Mouse (Mus musculus) brown adipose tissue, adult 24 weeks (tissue): ENCODE results near the gene Calcoco1. TPM values are rescaled to one million over a fixed set of nuclear protein-coding genes. Genes with fewer than 3 reads are reported as not detected.

ENCODE experiments used
- H3K27ac ChIP-seq: fragments of 200-500 bp; replicated peaks from 2 replicates; pipeline ENCODE4 v1.5.1; 2012; ENCODE audit warnings: low read depth, mild to moderate bottlenecking, low read length
- H3K4me1 ChIP-seq: fragments of 200-500 bp; 2 replicates; pipeline ENCODE4 v1.6.1; 2012; ENCODE audit warnings: low read length, mixed read lengths; ENCODE audit not compliant: control insufficient read depth, insufficient read depth, insufficient read length
- H3K4me3 ChIP-seq: fragments of 200-500 bp; 2 replicates; pipeline ENCODE4 v1.5.1; 2012; ENCODE audit warnings: low read depth, mild to moderate bottlenecking, low read length, moderate library complexity; ENCODE audit not compliant: insufficient read depth
- polyA plus RNA-seq: library from polyadenylated mRNA; stranded (reverse); fragments of >200 nt; gene quantifications from 2 replicates; pipeline ENCODE4 v1.2.4, GENCODE M21; 2012; ENCODE audit not compliant: missing spikeins, insufficient read depth, insufficient read length

The Calcoco1 gene
- polyA plus RNA-seq, 1 experiment, result 58.5 TPM

DNA sequence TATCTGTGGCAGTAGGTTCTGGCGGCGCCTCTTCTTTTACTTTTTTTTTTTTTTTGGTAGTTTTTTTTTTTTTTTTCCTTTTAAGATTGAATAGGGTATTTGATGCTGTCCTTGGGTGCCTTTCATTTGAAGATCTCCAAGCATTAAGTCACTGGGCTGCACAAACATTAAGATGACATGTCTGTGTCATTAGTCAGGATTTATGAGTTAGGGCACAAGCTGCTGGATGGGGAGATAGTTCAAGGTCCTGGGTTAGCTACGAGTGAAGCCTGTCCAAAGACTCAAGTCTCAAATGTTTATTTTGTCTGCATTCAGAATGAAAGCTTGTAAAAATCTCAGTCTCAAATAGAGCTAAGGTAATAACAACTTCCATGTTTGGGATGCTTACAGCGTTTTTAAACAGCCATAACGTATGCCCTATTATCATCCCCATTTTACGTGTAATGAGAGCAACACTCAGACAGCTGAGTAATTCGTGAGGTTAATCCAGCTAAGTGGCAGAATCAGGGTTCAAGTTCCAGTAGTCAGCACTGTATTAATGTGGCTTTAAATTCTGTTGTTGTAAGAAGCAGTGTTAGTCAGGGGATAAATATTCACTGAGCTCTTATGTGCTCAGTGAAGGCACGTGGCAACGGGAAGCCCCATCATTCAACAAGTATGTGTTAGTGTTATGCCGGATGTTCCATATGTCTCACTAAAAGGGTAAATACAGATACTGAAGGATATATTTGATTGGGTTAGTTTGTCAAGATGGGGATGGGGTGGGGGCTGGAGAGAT is 1.6 kb upstream of the Calcoco1 start:
- Histone ChIP-seq H3K27ac (no peak overlapping the region), H3K4me3 (no peak overlapping the region), H3K4me1 (no peaks in the 10 kb centered on the region)

- peak overlapping the region; percentile 31; the same call in 1 of the 2 replicates for H3K4me3 ChIP-seq
- peak overlapping the region; percentile 39; the same call in 1 of the 2 replicates for H3K27ac ChIP-seq
- H3K4me1 ChIP-seq, result no peaks in the 10 kb centered on the region
These were observed 538 bp upstream of the Calcoco1 start for GRCm38 (mm10) chr15:102722500-102722931.

DNA sequence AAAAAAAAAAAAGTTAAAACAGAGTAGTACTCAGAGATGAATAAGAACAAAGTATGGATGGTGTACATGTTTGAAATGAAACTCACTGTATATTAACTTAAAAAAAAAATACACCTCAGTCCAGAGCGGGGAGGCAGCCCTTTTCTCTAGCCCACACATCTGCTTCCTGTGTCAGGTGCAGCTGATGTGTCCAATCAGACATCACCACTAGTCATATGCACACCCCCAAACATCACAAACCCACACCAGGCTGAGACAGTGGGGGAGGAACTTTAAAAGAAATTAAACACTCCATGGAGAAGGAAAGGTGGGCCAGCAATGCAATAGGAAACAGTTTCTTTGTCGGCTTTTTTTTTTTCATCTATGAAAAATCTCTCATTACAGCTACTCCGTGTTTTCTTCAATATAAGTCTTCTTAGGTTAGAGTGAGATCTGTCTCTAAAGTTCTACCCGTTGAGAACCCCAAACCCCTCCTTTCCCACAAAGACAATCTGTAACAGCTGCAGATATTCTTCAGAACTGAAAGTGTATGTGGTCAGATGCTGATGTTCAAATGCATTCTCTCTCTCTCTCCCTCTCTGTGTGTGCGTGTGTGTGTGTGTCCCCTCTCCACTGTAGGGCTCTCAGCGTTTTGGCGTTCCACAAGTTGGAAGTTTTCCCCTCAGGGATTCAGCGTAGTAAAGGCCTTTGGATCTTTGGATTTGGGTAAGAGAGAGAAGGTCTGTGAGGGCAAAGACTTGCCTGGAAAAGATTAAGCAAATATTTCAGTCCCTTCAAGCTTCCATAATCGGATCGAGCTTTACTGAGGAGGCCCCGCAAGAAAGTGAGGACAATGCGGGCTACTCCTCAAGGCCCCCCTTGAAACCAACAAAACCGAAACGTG is 721 bp downstream of the Calcoco1 start:
- H3K27ac ChIP-seq, result peak overlapping the region; percentile 31
- peak overlapping the region; percentile 82 for H3K4me3 ChIP-seq
- no peaks in the 10 kb centered on the region for H3K4me1 ChIP-seq

DNA sequence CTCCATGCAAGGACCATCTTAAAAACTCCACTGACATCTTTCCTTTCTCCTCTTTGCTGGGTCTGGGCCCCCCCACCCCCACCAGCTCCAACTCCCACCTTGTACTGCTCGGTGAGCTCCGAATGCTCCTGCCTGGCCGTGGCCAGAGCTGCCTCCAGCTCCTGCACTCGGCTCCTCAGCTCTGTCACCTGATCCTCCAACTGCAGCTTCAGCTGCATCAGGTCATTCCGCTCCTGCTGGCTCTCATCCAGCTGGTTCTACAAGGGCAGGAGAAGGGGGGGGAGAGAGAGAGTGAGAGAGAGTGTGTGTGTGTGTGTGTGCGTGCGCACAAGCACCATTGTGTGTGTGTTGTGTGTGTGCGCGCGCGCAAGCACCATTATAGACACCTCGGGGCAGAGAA is 5.8 kb downstream of the Calcoco1 start:
- no peak overlapping the region for H3K27ac ChIP-seq
- no peak overlapping the region for H3K4me3 ChIP-seq
- no peaks in the 10 kb centered on the region for H3K4me1 ChIP-seq

DNA sequence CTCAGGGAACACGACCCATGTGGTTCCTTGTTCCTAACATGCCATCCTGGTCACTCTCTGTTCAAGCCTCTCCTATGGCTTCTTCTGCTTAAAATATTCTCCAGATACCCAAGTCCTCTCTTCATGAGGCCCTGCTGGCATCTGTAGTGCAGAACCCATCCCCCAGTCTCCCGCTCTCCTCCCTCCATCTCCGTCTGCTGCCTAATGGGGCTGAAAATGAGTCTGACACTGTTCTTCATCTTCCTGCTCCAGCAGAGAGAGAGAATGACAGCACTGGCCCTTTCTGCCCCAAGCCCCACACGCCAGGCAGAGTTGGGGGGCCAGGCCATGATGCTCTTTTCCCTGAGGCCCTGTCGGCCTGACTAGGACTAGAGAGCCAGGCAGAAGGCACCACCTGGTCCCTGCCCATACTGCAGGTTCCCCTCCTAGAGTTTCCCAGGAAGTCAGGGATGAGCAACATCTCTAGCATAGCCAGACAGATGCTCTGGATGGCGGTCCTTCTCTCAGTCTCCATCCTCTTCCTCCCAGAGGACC is 14.2 kb downstream of the Calcoco1 start:
- no peak overlapping the region for H3K4me3 ChIP-seq
- no peaks in the 10 kb centered on the region for H3K4me1 ChIP-seq
- H3K27ac ChIP-seq, result no peak overlapping the region

GRCm38 (mm10) chr15:102705923-102706503 is 16.0 kb downstream of the Calcoco1 start:
- no peaks in the 10 kb centered on the region for H3K4me1 ChIP-seq
- no peak overlapping the region for H3K4me3 ChIP-seq
- no peak overlapping the region for H3K27ac ChIP-seq

DNA sequence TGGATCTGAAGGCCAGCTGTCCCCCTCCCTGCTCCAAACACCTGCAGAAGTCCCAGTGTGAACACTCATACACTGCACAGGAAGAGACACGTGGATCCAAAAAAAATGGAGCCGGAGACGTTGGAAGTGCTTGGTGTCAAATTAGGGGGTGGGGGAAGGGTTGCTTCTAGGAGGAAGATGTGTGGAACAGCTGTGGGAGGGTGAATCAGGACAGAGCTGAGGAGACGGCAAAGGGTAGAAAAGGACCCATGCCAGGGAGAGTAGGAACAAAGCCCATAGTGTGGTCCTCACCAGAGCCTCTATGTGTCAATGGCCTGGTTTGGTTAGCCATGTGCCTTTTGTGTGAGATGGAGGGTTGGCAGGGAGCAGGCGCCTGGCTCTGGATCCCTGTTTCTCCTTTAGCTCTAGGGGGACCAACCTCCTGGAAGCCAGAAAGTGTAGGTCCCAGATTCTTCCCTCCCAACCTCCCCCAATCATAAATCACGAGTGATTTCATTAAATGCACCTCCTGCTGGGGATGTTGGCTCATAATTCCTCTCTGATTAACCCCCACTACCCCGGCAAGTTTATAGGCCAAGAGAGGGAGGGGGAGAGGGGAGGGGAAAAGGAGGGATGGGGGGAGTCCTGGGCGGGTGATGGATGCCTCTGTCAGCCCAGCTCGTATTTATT is 16.6 kb downstream of the Calcoco1 start:
- H3K4me1 ChIP-seq, result no peaks in the 10 kb centered on the region
- H3K4me3 ChIP-seq, result no peak overlapping the region
- no peak overlapping the region for H3K27ac ChIP-seq

GRCm38 (mm10) chr15:102704806-102705205 is 17.2 kb downstream of the Calcoco1 start:
- no peaks in the 10 kb centered on the region for H3K4me1 ChIP-seq

GRCm38 (mm10) chr15:102702972-102703371 is 19.0 kb downstream of the Calcoco1 start:
- Histone ChIP-seq H3K4me1 (no peaks in the 10 kb centered on the region), H3K4me3 (no peak overlapping the region), H3K27ac (no peak overlapping the region)

More at GRCm38 (mm10) chr15:102704806-102705205, 17.2 kb downstream of the Calcoco1 start:
- Histone ChIP-seq H3K27ac (no peak overlapping the region), H3K4me3 (no peak overlapping the region)

- no peak overlapping the region for H3K27ac ChIP-seq
- H3K4me3 ChIP-seq, result no peak overlapping the region
- H3K4me1 ChIP-seq, result no peaks in the 10 kb centered on the region
These were observed 23.8 kb downstream of the Calcoco1 start for GRCm38 (mm10) chr15:102698193-102698592.

DNA sequence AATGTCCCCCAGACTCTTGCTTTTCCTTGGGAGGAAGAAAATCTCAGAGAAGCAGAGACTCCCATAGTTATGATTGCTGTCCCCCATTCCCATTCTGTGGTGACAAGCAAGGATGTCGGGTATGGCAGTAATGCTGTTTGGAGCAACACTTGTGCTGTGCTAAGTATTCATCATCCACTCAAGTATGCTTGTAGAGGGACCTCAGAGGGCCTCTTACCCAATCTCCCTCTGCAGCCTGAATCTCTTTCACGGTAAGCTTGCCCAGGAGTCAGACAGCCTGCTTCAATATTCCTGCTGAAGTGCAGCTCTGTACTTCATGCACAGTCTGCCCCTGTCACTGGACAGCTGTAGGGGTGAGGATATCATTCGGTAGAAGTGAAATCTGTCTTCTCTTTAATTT is 25.1 kb downstream of the Calcoco1 start:
- no peak overlapping the region for H3K27ac ChIP-seq
- H3K4me3 ChIP-seq, result no peak overlapping the region
- H3K4me1 ChIP-seq, result no peaks in the 10 kb centered on the region

DNA sequence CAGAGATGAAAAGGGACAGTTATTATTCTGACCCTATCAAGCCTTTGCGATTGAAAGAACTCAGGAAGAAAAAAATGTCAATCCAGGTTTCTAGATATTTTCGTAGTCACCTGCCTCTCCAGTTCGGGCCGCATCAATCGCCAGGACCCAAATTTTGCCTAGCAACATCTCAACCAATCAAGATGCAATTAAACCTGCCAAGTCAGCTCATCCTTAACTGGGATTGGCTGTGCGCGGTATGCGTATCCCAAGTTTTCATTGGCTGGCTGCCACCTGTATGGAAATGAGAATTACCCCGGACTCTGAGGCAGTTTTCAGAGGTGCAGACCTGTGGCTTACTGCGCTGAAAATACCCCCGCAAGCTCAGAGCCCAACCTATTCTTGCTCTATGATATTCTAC is 28.4 kb downstream of the Calcoco1 start:
- Histone ChIP-seq H3K27ac (no peak overlapping the region), H3K4me1 (no peaks in the 10 kb centered on the region), H3K4me3 (0 out of 2 replicates have a peak overlapping the region, but pooled peaks have one; percentile 53)

- Histone ChIP-seq H3K4me3 (peak overlapping the region; percentile 53), H3K4me1 (no peaks in the 10 kb centered on the region), H3K27ac (no peak overlapping the region)
These were observed 29.0 kb downstream of the Calcoco1 start for GRCm38 (mm10) chr15:102692991-102693411.

DNA sequence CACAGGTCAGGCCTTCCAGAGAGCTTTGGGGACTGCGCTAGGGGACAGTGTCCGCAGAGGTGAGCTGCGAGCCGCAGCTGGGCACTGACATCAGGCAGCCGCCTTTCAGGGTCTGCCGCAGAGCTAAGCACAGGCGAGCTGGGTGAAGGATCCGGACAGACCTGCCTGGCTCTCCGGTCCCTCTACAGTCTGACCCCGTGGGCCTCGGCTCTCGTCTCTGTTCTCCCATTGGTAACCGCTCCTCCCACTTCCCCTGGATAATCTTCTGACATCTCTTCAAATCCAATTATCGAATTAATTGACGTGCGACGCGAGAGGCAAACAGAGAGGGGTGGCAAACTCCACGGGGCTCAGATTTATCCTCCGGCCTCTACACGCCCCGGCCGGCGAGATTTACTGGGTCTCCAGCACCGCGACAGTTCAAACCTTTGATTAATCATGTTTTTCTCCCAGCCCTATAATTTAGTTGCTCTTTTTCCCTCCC is 29.6 kb downstream of the Calcoco1 start:
- H3K27ac ChIP-seq, result no peak overlapping the region
- H3K4me1 ChIP-seq, result no peaks in the 10 kb centered on the region
- peak overlapping the region; percentile 53 for H3K4me3 ChIP-seq
